Mouse (Mus musculus) liver, adult 2 months (tissue): ENCODE measurements around the gene Tmem106c. TPM values are rescaled to one million over a fixed set of nuclear protein-coding genes. Genes with fewer than 3 reads are reported as not detected.

Experiments used
- DNase-seq: peaks from one replicate; pipeline ENCODE4 v3.0.0-alpha.2; 2011; ENCODE audit warnings: low read depth, low spot score; ENCODE audit errors: extremely low read depth
- H3K27ac ChIP-seq: fragments of 200-500 bp; replicated peaks from 2 replicates; pipeline ENCODE4 v1.5.1; 2012; ENCODE audit warnings: low read depth, mild to moderate bottlenecking, control low read depth, inconsistent platforms, low read length; ENCODE audit not compliant: insufficient read depth
- H3K27me3 ChIP-seq: fragments of 200-500 bp; 2 replicates; pipeline ENCODE4 v1.6.1; 2012; ENCODE audit warnings: mild to moderate bottlenecking, moderate library complexity, low read length, inconsistent platforms; ENCODE audit not compliant: control insufficient read depth, insufficient read depth
- H3K36me3 ChIP-seq: fragments of 200-500 bp; 2 replicates; pipeline ENCODE4 v1.6.1; 2012; ENCODE audit warnings: low read length, inconsistent platforms; ENCODE audit not compliant: control insufficient read depth, insufficient read depth
- H3K4me1 ChIP-seq: fragments of 200-500 bp; 2 replicates; pipeline ENCODE4 v1.6.1; 2011; ENCODE audit warnings: low read length; ENCODE audit not compliant: control insufficient read depth, insufficient read depth
- H3K4me3 ChIP-seq: fragments of 200-500 bp; 2 replicates; pipeline ENCODE4 v1.5.1; 2011; ENCODE audit warnings: low read depth, mild to moderate bottlenecking, control low read depth, low read length, moderate library complexity; ENCODE audit not compliant: insufficient read depth
- H3K79me2 ChIP-seq: fragments of 200-500 bp; 2 replicates; pipeline ENCODE4 v1.6.1; 2012; ENCODE audit warnings: inconsistent platforms, mild to moderate bottlenecking, low read length, moderate library complexity; ENCODE audit not compliant: control insufficient read depth, insufficient read depth
- H3K9ac ChIP-seq: fragments of 200-500 bp; 2 replicates; pipeline ENCODE4 v1.6.1; 2012; ENCODE audit warnings: low read depth, mild to moderate bottlenecking, control low read depth, inconsistent platforms, low read length
- CTCF ChIP-seq: fragments of 200-500 bp; IDR thresholded peaks from 2 replicates; pipeline ENCODE4 v1.5.1; 2011; ENCODE audit warnings: low read depth, low read length, control low read depth
- POLR2A ChIP-seq: fragments of 200-500 bp; IDR thresholded peaks from 2 replicates; pipeline ENCODE4 v1.6.1; 2011; ENCODE audit warnings: low read length, control low read depth; ENCODE audit not compliant: insufficient read depth; ENCODE audit errors: extremely low read depth
- WGBS: fragments of 180-500 bp; shearing (Covaris S2); methylation state at CpG from one replicate; pipeline ENCODE4 v1.1.7; 2018; 5-methylcytosine and 5-hydroxymethylcytosine counted together
- polyA plus RNA-seq: library from polyadenylated mRNA; depleted of rRNA; stranded (reverse); fragments of >200 nt; gene quantifications from 2 replicates; pipeline ENCODE4 v1.2.3, GENCODE M21; 2012
- total RNA-seq: library from RNA; depleted of rRNA; stranded (reverse); fragments of >200 nt; gene quantifications from 2 replicates; pipeline ENCODE4 v1.2.3, GENCODE M21; 2014

Gene Tmem106c
- total and polyA plus RNA-seq, 2 experiments, result 11.2 to 33.7 TPM

DNA sequence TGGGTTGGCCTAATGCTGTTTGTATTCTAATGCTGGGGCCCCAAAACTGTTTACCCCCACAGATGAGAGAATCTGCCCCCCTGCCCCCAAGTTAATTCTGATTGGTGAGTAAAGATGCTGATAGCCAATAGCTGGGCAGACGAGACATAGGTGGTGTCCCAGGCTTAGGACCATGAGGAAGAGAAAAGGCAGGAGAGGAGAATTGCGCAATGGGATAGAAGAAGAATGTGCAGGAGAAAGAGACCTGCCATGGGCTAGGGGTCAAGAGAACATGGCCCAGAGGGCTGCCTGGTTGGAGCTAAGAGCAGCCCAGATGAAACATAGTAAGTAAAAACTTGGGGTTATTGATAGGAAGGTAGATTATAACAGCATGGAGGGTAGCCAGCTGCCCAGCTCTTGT lies 23.9 kb upstream of the Tmem106c start:
- DNase-seq, result no peak
- Histone ChIP-seq H3K36me3 (no peaks in the 10 kb centered on the region), H3K9ac (no peak overlapping the region), H3K27ac (no peak overlapping the region), H3K79me2 (no peaks in the 10 kb centered on the region), H3K4me3 (no peak overlapping the region), H3K27me3 (no peaks in the 10 kb centered on the region), H3K4me1 (no peaks in the 10 kb centered on the region)
- TF ChIP-seq POLR2A, result no peak
- WGBS, result 83% methylated on average over 2 of the region's 2 CpGs

- 91% methylated on average over 2 of the region's 2 CpGs for WGBS
- TF ChIP-seq CTCF, result no peak
- no peak for TF ChIP-seq POLR2A
Measured at GRCm38 (mm10) chr15:97941306-97941705, 22.7 kb upstream of the Tmem106c start.

GRCm38 (mm10) chr15:97942538-97942937 lies 21.5 kb upstream of the Tmem106c start:
- no peaks in the 10 kb centered on the region for H3K27me3 ChIP-seq
- no peak overlapping the region for H3K27ac ChIP-seq
- WGBS, result 87% methylated on average over 8 of the region's 8 CpGs
- no peak overlapping the region for H3K4me3 ChIP-seq
- H3K36me3 ChIP-seq, result no peaks in the 10 kb centered on the region
- no peak for DNase-seq
- H3K4me1 ChIP-seq, result no peaks in the 10 kb centered on the region
- no peaks in the 10 kb centered on the region for H3K79me2 ChIP-seq
- H3K9ac ChIP-seq, result no peak overlapping the region
- TF ChIP-seq POLR2A (no peak), CTCF (no peak)

More at GRCm38 (mm10) chr15:97941306-97941705, 22.7 kb upstream of the Tmem106c start:
- H3K79me2 ChIP-seq, result no peaks in the 10 kb centered on the region
- H3K4me1 ChIP-seq, result no peaks in the 10 kb centered on the region
- no peak overlapping the region for H3K27ac ChIP-seq
- no peak overlapping the region for H3K9ac ChIP-seq
- DNase-seq, result no peak
- no peaks in the 10 kb centered on the region for H3K27me3 ChIP-seq
- H3K4me3 ChIP-seq, result no peak overlapping the region
- no peaks in the 10 kb centered on the region for H3K36me3 ChIP-seq

GRCm38 (mm10) chr15:97943356-97943755 lies 20.6 kb upstream of the Tmem106c start:
- H3K36me3 ChIP-seq, result no peaks in the 10 kb centered on the region
- no peak for TF ChIP-seq CTCF
- no peak for TF ChIP-seq POLR2A
- no peaks in the 10 kb centered on the region for H3K4me1 ChIP-seq
- WGBS, result 86% methylated on average over 8 of the region's 8 CpGs
- H3K79me2 ChIP-seq, result no peaks in the 10 kb centered on the region
- no peak overlapping the region for H3K4me3 ChIP-seq
- DNase-seq, result no peak
- no peak overlapping the region for H3K27ac ChIP-seq
- no peak overlapping the region for H3K9ac ChIP-seq
- 0 out of 2 replicates have a peak, but pooled peaks cover 2% of the 10 kb centered on the region for H3K27me3 ChIP-seq

GRCm38 (mm10) chr15:97944919-97945574 lies 19.0 kb upstream of the Tmem106c start:
- Histone ChIP-seq H3K36me3 (no peaks in the 10 kb centered on the region), H3K4me3 (no peak overlapping the region), H3K27ac (no peak overlapping the region), H3K79me2 (no peaks in the 10 kb centered on the region), H3K4me1 (no peaks in the 10 kb centered on the region), H3K9ac (no peak overlapping the region), H3K27me3 (0 out of 2 replicates have a peak, but pooled peaks cover 2% of the 10 kb centered on the region)
- TF ChIP-seq CTCF (no peak), POLR2A (no peak)
- DNase-seq, result no peak
- 77% methylated on average over 11 of the region's 11 CpGs for WGBS

DNA sequence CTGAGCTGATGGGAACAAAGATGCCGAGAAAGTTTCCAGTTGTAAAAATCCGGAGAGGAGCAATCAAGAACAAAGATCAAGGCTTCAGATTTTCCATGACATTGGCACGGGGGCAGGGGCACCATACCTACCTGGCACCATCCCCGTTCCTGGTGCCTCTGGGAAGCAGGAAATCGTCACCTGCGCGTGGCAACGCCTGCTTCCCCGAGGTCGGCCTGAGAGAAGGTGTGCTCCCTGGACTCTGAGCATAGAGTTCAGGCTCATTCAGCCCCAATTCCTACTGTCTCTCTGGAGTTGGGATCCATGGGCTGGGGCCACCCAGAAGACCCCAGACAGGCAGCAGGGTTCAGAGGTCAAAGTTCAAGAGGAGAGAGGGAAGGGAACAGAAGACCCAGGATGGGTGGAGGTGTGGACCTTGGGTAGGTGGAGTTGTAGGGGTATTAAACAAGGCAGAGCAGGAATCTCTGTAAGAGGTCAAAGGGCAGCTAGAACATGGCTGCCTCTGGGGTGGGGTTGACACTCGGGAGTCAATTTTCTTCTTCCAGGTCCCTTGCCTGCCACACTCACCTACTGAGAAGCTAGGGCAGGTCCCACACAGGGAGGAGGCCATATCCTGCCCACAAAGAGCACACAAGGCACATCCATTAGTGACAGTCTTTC lies 18.2 kb upstream of the Tmem106c start:
- Histone ChIP-seq H3K9ac (no peak overlapping the region), H3K36me3 (no peaks in the 10 kb centered on the region), H3K4me3 (no peak overlapping the region), H3K27ac (no peak overlapping the region), H3K27me3 (0 out of 2 replicates have a peak, but pooled peaks cover 2% of the 10 kb centered on the region), H3K79me2 (no peaks in the 10 kb centered on the region), H3K4me1 (no peaks in the 10 kb centered on the region)
- TF ChIP-seq POLR2A, result no peak
- TF ChIP-seq CTCF, result no peak
- 59% methylated on average over 11 of the region's 11 CpGs for WGBS
- no peak for DNase-seq
